Mouse (Mus musculus): Measurements from ENCODE around the gene Dnah6.
A peak's percentile ranks its signal among the peaks of the same experiment; 100 is the strongest.

Gene Dnah6

GRCm38 (mm10) chr6:73027881-73028280 is 193.6 kb downstream of the Dnah6 start:
- DNase-seq (ENCODE audit: low spot score): no peak

- no peak for DNase-seq (ENCODE audit: low spot score)
Measured at GRCm38 (mm10) chr6:73026898-73027297, 194.6 kb downstream of the Dnah6 start.

- no peak for DNase-seq (ENCODE audit: low spot score)
Measured at GRCm38 (mm10) chr6:73020061-73020460, 201.4 kb downstream of the Dnah6 start.

GRCm38 (mm10) chr6:73018725-73019280 is 202.6 kb downstream of the Dnah6 start:
- DNase-seq (ENCODE audit: low spot score): no peak

GRCm38 (mm10) chr6:73014317-73015160 is 206.9 kb downstream of the Dnah6 start:
- no peak for DNase-seq (ENCODE audit: low spot score)

GRCm38 (mm10) chr6:73012931-73013330 is 208.5 kb downstream of the Dnah6 start:
- no peak for DNase-seq (ENCODE audit: low spot score)

- DNase-seq (ENCODE audit: low spot score): no peak
Measured at GRCm38 (mm10) chr6:73011827-73012226, 209.6 kb downstream of the Dnah6 start.

- peak; percentile 74 for DNase-seq (ENCODE audit: low spot score)
Measured at GRCm38 (mm10) chr6:73010073-73010472, 211.4 kb downstream of the Dnah6 start.

GRCm38 (mm10) chr6:73003601-73004000 is 217.8 kb downstream of the Dnah6 start:
- no peak for DNase-seq (ENCODE audit: low spot score)

- DNase-seq (ENCODE audit: low spot score): no peak
Measured at GRCm38 (mm10) chr6:73002391-73002790, 219.1 kb downstream of the Dnah6 start.

GRCm38 (mm10) chr6:72998809-72999208 is 222.6 kb downstream of the Dnah6 start:
- DNase-seq (ENCODE audit: low spot score): no peak

GRCm38 (mm10) chr6:72993688-72994082 is 227.8 kb downstream of the Dnah6 start:
- no peak for DNase-seq (ENCODE audit: low spot score)

GRCm38 (mm10) chr6:72993054-72993687 is 228.3 kb downstream of the Dnah6 start:
- no peak for DNase-seq (ENCODE audit: low spot score)

- no peak for DNase-seq (ENCODE audit: low spot score)
Measured at GRCm38 (mm10) chr6:72990206-72990605, 231.2 kb downstream of the Dnah6 start.

- DNase-seq (ENCODE audit: low spot score): no peak
Measured at GRCm38 (mm10) chr6:72989028-72989736, 232.3 kb downstream of the Dnah6 start.

GRCm38 (mm10) chr6:72982506-72982905 is 238.9 kb downstream of the Dnah6 start:
- no peak for DNase-seq (ENCODE audit: low spot score)

- no peak for DNase-seq (ENCODE audit: low spot score)
Measured at GRCm38 (mm10) chr6:72981851-72982250, 239.6 kb downstream of the Dnah6 start.

GRCm38 (mm10) chr6:72981124-72981651 is 240.3 kb downstream of the Dnah6 start:
- DNase-seq (ENCODE audit: low spot score): no peak

- no peak for DNase-seq (ENCODE audit: low spot score)
Measured at GRCm38 (mm10) chr6:72976866-72977265, 244.6 kb downstream of the Dnah6 start.

GRCm38 (mm10) chr6:72971074-72971473 is 250.4 kb downstream of the Dnah6 start:
- DNase-seq (ENCODE audit: low spot score): no peak

- no peak for DNase-seq (ENCODE audit: low spot score)
Measured at GRCm38 (mm10) chr6:72969787-72970186, 251.7 kb downstream of the Dnah6 start.

All from urinary bladder, postnatal 25 days (tissue).